Mouse (Mus musculus): ENCODE results near the gene Vmn2r110.

Gene Vmn2r110

DNA sequence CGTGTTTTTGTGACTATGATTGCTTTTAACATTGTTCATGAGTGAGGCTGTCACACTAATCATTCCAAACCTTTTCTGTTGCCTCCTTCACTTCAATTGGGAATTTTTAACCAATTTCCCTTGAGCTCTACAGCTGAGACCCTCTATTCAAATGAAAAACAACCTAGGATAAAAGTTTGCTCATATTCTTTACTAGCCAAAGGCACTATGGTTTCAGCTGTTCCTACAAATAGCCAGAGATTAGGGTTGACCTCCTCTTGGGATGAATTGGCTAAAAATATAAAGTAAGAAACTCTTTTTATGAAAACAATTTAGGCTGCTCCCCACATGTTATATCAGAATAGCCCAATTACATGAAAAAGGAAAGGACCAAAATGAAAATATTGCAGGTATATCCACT lies at the start of gene Vmn2r110:
TSS of gene Vmn2r110 (minus strand) at position 101 of the 400 bp plus-strand sequence.
- no peak for DNase-seq

- DNase-seq, result no peak
Observed at GRCm38 (mm10) chr17:20624777-20625176, 28.6 kb upstream of the Vmn2r110 start, which contains the start of gene Fpr-rs3. Gene Fpr-rs3 (minus strand): TSS chr17:20624877.

GRCm38 (mm10) chr17:20564656-20565055 lies 31.6 kb downstream of the Vmn2r110 start, which contains the start of gene Vmn2r109:
Gene Vmn2r109 (minus strand): TSS chr17:20564756.
- no peak for DNase-seq
